Mouse (Mus musculus) cerebellum, adult 2 months (tissue): ENCODE data around the gene Zmat1.

ENCODE experiments used
- CTCF ChIP-seq: fragments of 200-500 bp; IDR thresholded peaks from 2 replicates; pipeline ENCODE4 v1.5.1; 2011; ENCODE audit warnings: low read depth, mild to moderate bottlenecking, control low read depth, low read length, moderate library complexity, borderline replicate concordance; ENCODE audit not compliant: insufficient read depth
- POLR2A ChIP-seq: fragments of 200-500 bp; IDR thresholded peaks from 2 replicates; pipeline ENCODE4 v1.6.1; 2011; ENCODE audit warnings: low read length, control low read depth, borderline replicate concordance; ENCODE audit not compliant: insufficient read depth

GRCm38 (mm10) chrX:134930361-134930760, 78.6 kb downstream of the Zmat1 start:
- TF ChIP-seq POLR2A (no peak), CTCF (peak; percentile 42; the same call in 1 of the 2 replicates)
